Mouse (Mus musculus) kidney, adult 18-20 months (tissue): Measurements from ENCODE around the gene Tle6.
"Not testable (repeated sequence)": the region's sequence is repeated elsewhere in the genome, so short reads cannot be mapped to it uniquely, and the experiment has no call there.

Source experiments
- DNase-seq: peaks from one replicate; pipeline ENCODE4 v3.0.0; 2021

Gene Tle6

DNA sequence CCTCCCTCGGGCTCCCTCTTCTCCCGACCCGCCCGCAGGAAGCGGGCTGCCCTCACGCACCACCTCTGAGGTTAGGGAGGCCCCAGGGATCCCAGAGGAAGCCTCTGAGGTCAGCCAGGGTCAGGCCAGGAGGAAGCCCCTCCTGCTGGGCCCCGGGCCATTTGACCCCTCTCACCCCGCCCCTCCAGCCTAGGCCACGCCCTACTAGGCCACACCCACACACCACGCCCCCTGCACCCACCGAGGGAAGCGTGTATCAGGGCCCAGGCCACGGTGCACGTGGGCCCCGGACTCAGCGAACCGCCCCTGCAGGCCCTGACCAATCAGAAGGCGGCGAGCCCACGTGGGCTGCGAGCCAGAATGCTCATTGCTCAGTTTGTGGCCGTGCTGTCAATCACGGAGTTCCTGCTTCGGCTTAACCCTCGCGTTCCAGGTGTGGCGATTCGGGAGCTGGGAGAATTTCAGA is at the start of gene Tle6:
Gene Tle6 (minus strand): TSS at position 336 of the 466 bp plus-strand sequence.
- DNase-seq, result peak; percentile 95

DNA sequence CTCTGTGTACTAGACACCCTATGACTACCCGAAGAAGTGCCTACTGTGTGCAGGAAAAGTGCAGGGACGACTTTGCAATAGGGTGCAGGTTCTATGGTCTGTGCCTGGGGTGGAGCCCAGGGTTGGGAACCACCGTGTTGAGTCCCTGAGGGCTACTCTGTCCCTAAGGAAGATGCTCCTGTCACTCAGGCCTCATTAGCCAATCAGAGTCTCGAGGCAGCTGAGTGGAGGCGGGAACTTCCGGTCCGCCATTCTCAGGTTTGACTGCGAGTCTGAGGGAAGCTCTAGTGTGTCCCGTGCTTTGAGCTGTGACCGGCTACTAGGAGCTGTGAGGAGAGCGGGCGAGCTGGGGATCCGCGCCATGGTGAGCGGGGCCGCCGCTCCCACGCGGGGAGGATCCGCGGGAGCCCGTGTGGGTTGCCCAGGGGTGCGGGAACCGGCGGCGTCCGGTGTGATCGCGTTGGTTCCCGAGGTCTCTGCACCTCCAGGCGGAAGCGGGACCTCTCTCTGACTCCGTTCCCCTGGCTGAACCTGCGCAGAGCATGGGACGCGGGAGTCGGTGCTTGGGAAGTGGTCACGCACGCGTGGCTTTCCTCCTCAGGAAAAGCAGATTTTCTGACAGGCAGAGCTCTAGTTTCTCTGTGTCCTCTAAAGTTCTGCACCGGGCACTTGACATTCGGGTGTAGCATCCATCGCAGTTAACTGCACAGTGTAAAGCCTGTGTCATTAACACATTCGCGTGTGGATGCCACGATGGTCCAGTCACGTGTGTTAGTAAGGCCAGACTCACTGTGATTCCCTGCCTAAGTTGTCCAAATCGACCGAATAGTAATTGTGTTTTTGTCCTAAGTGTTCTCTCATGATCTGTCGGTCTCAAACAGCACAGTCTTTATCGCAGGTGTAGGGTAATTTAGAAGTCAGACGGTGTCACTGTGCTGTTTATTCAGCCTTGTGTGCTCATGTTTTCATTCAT is 48.2 kb upstream of the Tle6 start, which contains the start of gene Gm10778:
Gene Gm10778 (plus strand): TSS at position 257 of the 973 bp plus-strand sequence.
- peak; percentile 90 for DNase-seq

GRCm38 (mm10) chr10:81646015-81646555 is 45.2 kb upstream of the Tle6 start:
- DNase-seq, result peak; percentile 33

- DNase-seq, result no peak
Measured at GRCm38 (mm10) chr10:81645391-81645790, 44.5 kb upstream of the Tle6 start.

DNA sequence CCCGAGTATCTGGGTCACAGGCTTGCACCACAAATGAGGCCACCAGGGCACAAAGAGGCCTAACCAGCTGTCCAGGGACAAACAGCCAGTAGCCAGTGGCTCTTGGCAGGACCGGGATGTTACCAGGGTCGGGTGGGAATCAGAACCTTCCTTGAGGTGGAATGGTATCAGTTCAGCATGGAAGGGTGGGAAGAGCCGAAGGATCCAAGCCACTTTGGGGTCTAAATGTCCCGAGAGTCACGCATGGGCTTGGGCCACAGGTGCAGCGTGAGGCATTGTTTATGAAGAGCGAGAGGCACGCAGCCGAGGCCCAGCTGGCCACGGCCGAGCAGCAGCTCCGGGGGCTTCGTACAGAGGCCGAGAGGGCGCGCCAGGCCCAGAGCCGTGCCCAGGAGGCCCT is 43.8 kb upstream of the Tle6 start:
- DNase-seq, result no peak

GRCm38 (mm10) chr10:81644162-81644561 is 43.3 kb upstream of the Tle6 start:
- no peak for DNase-seq

DNA sequence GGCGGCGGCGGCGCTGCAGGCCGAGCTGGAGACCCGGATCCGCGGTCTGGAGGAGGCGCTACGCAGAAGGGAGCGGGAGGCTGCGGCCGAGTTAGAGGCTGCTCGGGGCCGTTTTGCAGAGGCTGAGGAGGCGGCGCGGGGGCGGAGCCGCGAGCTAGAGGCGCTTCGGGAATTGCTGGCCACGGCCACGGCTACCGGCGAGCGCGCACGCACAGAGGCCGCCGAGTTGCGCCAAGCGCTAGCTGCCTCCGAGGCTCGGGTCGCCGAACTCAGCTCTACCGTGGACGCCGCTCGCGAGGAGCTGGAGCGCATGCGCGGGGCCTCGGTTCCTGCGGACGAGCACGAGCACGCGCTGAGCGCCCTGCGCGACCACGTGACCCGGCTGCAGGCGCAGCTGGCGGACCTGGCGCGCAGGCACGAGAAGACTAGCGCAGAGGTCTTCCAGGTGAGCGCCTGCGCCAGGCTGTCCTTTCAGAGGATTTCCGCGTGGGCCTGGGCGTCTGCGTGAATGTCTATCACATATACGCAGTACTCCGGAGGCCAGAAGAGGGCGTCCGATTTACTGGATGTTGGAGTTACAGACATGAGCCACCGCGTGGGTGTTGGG is 42.7 kb upstream of the Tle6 start:
- peak; percentile 95 for DNase-seq

GRCm38 (mm10) chr10:81642648-81643448 is 42.0 kb upstream of the Tle6 start:
- DNase-seq, result no peak

- no peak for DNase-seq
Measured at GRCm38 (mm10) chr10:81641978-81642647, 41.2 kb upstream of the Tle6 start.

- no peak for DNase-seq
Measured at GRCm38 (mm10) chr10:81641566-81641965, 40.7 kb upstream of the Tle6 start.

DNA sequence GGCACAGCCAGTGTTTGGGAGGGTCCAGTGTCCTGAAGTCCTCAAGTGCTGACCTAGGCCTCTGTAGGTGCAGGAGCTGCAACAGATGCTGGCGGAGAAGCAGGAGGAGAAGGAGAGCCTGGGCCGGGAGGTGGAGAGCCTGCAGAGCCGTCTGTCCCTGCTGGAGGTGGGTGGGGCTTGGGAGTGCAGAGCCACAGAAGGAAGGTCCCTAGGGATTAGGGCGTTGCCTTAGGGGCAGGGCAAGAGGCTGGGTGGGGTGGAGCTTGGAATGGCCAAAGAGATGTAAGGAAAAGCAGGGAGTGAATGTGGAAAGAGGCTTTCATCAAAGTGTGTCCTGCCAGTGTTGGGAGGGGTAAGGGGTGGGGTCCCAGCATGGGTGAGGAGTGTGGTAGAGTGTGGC is 40.0 kb upstream of the Tle6 start:
- DNase-seq, result not testable (repeated sequence)

DNA sequence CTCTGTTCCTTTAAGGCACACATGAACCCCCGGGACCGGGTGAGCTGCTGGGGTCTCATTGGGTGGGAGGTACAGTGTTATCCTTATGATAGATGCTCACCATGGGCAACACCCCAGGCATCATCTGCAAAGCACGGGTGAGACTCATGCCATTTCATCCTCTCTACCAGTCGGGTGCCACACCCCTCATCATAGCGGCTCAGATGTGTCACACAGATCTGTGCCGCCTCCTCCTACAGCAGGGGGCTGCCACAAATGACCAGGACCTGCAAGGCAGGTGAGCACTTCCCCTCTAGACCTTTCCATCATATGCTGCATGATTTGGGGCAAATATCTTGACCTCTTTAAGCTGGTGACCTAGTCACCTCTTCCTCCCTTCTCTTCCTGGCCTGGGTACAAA is 37.2 kb upstream of the Tle6 start:
- no peak for DNase-seq

- DNase-seq, result no peak
Measured at GRCm38 (mm10) chr10:81636338-81636737, 35.5 kb upstream of the Tle6 start.

- peak; percentile 86 for DNase-seq
Measured at GRCm38 (mm10) chr10:81633253-81634099, 32.6 kb upstream of the Tle6 start.

GRCm38 (mm10) chr10:81628390-81628789 is 27.5 kb upstream of the Tle6 start, which contains the start of gene Ankrd24:
Ankrd24 (plus strand) TSS chr10:81628540.
- no peak for DNase-seq

- no peak for DNase-seq
Measured at GRCm38 (mm10) chr10:81627836-81628220, 27.0 kb upstream of the Tle6 start.

- peak; percentile 91 for DNase-seq
Measured at GRCm38 (mm10) chr10:81626994-81627835, 26.3 kb upstream of the Tle6 start, which contains the start of gene Sirt6. Sirt6 (minus strand) TSS chr10:81627797.

GRCm38 (mm10) chr10:81626101-81626993 is 25.5 kb upstream of the Tle6 start:
- no peak for DNase-seq

DNA sequence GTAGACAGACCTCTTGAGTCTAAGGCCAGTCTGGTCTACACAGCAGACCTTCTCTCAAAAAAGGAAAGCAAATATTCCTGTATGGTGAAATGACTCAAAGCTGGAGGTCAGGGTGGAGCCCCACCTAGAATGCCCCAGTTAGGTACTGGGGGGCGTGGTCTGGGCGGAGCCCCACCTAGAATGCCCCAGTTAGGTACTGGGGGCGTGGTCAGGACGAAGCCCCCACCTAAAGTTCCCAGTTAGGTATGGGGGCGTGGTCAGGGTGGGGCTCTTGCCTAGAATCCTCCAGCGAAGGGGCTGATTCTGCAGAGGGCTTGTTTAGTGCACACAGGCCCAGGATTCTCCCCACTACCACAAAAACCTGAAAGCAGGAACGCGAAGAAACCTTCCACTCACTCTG is 22.6 kb upstream of the Tle6 start:
- no peak for DNase-seq
